Mouse (Mus musculus) small intestine, adult 2 months (tissue): ENCODE data around the gene Zfp13.

ENCODE experiments used
- CTCF ChIP-seq: fragments of 200-500 bp; IDR thresholded peaks from 2 replicates; pipeline ENCODE4 v1.5.1; 2012; ENCODE audit warnings: low read depth, mild to moderate bottlenecking, control low read depth, inconsistent platforms, low read length, moderate library complexity, mixed read lengths; ENCODE audit not compliant: insufficient replicate concordance, insufficient read length; ENCODE audit errors: extremely low read depth
- POLR2A ChIP-seq: fragments of 200-500 bp; IDR thresholded peaks from 2 replicates; pipeline ENCODE4 v1.6.1; 2012; ENCODE audit warnings: low read depth, mild to moderate bottlenecking, control low read depth, inconsistent platforms, low read length, moderate library complexity

DNA sequence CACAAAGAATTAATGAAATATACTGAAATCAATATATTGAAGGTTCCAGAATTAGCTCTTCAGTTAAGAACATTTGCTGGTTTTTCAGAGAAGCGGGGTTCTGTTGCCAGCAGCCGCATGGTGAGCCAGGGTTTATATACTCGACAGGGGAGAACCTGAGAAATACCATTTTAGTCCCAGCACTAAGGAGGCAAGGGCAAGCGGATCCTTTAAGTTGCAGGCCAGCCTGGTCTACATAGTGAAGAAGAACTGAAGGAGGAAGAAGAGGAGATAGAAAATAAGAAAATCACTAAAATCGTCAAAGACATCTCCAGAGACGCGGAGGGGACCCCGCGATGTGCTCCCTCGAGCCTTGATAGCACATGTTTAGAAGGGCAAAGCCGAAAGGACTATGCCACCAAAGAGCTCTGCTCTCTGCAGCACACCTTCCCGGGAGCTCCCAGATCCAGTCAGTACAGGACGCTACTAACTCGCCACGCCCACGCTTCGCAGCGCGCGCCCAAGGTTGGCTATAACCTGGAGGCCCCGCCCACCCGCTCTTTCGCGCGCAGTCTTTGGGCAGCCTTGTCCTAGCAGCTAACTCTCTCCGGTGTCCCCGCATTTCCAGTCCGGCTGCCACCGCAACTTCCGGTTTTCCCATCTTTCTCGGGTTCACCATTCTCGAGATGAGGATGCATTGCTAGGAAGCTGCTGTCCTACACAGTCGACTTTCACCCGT lies 6.9 kb downstream of the Zfp13 start:
- TF ChIP-seq CTCF: no peak
- TF ChIP-seq POLR2A: peak; percentile 45; the same call in 1 of the 2 replicates
